Mouse (Mus musculus) frontal cortex, adult 2 months (tissue): ENCODE results near the gene Tnik. TPM values are rescaled to one million over a fixed set of nuclear protein-coding genes. Genes with fewer than 3 reads are reported as not detected.

Source experiments
- DNase-seq, 2 experiments: peaks; one replicate each; pipeline ENCODE4 v3.0.0; 2022; ENCODE audit warnings: low spot score in 1 of 2; ENCODE audit errors: extremely low spot score in 1 of 2
- polyA plus RNA-seq: library from polyadenylated mRNA; depleted of rRNA; stranded (reverse); fragments of >200 nt; gene quantifications from 2 replicates; pipeline ENCODE4 v1.2.3, GENCODE M21; 2012

Tnik gene
- polyA plus RNA-seq, 1 experiment = 129 TPM

GRCm38 (mm10) chr3:28398781-28399180 is 135.8 kb downstream of the Tnik start:
- DNase-seq = no peak

GRCm38 (mm10) chr3:28399593-28400216 is 136.7 kb downstream of the Tnik start:
- peak in 1 of 2 experiments; percentile 45 for DNase-seq

DNA sequence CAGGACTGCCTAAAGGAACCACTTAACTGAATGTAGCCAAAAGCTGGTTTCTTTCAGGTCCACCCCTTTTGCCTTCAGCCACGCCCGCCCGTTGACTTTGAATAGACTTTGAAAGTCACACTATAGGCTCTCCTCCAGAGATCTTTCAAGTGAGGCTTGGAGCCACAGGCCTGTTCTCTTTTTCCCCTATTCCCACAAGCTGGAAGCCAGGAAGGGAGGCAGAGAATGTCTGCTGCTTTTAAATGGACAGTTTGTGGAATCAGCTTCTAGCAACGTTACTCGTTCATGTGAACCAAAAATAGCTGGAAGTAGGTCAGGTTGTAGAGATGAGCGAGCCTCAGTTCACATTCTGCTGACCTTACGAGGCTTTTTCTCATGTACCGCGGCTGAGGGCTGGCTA is 138.3 kb downstream of the Tnik start:
- no peak for DNase-seq

- no peak for DNase-seq
Observed at GRCm38 (mm10) chr3:28402221-28402620, 139.2 kb downstream of the Tnik start.

DNA sequence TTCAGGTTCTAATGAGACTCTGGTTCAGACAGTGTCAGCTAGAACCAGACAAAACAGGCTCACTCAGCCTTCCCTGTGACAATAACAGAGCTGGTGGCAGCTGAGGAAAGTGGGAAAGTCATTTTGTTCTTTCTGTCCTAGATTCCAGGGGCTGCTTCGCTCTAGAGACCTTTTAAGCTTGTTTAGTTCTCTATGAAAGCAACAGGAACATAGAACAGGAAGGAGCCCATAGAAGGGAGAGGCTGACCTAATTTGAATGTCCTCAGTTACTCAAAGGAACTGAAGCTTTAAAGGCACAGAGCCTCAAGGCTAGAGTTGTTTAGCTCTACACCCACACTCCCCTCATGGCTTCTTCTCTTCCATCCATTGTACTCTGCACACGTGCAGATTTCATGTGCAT is 142.4 kb downstream of the Tnik start:
- DNase-seq = peak in 1 of 2 experiments; percentile 41

- peak; percentile 61 to 74 for DNase-seq
Observed at GRCm38 (mm10) chr3:28408859-28409459, 145.9 kb downstream of the Tnik start.

DNA sequence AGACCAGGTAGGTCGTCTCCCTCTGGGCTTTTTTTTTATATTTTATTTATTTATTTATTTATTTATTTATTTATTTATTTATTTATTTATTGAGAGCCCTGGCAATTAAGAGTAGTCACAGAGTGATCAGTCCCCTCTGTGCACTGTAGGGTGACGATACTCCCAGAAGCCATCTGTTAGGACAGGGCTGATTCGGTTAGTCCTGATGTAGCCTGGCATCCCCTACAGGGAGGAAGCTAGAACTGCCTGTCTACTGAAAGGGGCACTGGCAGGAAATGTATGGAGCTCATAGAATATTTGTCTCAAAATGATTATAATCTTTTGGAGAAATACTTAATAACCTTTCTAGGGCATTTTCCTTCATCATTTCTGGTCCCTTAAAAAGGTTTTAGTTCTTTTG is 147.3 kb downstream of the Tnik start:
- no peak for DNase-seq

DNA sequence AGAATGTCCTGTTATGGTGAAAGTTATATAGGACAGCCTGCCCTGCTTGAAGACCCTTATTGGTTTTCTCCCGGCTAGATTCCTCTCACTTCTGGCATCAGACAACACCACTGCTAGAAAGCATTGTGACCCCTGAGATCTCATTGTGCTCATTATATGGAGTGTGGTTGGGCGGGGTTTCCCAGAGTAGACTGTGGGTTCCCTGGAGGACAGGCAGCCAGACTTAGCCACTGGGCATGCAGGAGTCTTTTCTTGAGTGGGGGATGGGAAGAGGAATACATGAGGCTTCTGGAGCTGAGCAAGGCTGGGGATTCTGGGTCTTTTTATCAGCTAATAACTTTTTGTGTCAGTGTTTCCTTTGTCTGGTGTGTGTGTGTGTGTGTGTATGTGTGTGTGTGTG is 153.0 kb downstream of the Tnik start:
- no peak for DNase-seq

- DNase-seq = no peak
Observed at GRCm38 (mm10) chr3:28417091-28417715, 154.2 kb downstream of the Tnik start.

- DNase-seq = no peak
Observed at GRCm38 (mm10) chr3:28420194-28420593, 157.2 kb downstream of the Tnik start.

GRCm38 (mm10) chr3:28420698-28421097 is 157.7 kb downstream of the Tnik start:
- no peak for DNase-seq

DNA sequence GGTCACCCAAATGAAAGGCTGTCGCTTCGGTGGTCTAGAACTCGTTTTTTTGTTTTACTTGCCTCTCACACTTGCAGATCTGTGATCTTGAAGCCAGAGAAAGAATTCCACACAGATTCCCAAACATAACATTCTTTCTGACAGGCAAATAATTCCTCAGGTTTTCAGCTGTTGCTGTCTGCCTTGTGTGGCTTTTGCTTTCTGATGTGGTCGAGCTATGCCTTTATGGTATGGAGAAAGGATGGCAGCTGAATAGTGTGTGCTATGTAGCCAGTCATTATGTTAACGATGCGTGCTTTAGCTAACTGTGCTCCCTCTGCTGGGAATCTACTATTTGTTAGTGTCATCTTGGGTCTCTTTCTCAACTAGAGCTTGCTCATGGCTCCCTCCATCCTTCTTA is 158.8 kb downstream of the Tnik start:
- no peak for DNase-seq

DNA sequence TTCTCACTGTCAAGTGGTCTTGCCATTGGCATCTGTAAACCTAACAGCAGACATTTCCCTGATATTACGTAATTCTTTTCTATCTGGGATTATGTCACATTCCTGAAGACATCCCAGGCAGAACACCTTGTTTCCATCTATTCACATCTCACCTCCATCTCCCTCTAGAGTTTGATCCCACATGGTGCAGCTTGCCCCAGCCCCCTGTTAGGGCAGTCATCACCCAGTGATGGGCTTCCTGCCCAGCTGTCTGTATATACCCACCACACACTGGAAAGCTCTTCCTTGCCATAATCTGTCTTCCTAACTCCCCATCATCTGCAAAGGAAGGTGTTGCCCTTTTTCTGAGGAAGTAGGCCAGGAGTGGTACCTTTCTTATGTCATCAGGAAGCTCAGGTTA is 159.2 kb downstream of the Tnik start:
- no peak for DNase-seq

GRCm38 (mm10) chr3:28425911-28426310 is 162.9 kb downstream of the Tnik start:
- DNase-seq = no peak

DNA sequence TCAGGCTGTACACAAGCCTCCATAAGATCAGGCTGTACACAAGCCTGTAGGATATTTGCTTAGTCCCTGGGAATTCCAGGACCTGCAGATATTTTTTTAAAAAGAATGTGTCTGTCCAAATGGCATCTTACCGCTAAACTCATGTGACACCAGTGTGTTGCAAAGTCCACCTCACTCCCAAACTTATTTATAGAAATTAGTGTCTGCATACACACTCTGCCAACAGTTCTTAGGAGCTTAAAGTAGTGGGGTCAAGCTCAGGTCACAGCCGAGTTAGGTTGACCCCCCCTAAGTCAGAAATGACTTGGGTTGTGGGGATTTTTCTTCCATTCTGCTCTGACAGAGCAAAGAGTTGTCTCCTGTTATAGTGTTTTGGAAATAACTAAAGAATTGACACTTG is 168.4 kb downstream of the Tnik start:
- no peak for DNase-seq

DNA sequence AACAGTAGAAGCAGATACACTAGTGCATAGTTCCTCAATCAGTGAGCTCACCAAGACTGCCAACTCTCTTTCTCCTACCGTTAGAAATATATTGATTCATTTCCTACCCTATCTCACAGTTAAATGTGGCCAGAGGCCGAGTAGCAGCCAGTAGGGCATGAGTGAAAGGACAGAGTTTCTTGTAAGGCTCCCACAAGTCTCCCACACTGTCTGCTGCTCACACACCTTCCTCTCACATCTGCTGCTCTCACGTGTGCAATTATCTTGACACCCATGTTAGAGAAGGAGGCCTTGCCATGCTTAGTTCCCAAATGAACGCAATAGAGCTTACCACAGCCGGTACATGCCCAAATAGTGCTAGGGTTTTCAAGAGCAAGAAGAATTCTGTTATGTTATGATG is 169.3 kb downstream of the Tnik start:
- DNase-seq = no peak

GRCm38 (mm10) chr3:28435478-28435877 is 172.5 kb downstream of the Tnik start:
- DNase-seq = no peak

GRCm38 (mm10) chr3:28437429-28437828 is 174.4 kb downstream of the Tnik start:
- DNase-seq = no peak

DNA sequence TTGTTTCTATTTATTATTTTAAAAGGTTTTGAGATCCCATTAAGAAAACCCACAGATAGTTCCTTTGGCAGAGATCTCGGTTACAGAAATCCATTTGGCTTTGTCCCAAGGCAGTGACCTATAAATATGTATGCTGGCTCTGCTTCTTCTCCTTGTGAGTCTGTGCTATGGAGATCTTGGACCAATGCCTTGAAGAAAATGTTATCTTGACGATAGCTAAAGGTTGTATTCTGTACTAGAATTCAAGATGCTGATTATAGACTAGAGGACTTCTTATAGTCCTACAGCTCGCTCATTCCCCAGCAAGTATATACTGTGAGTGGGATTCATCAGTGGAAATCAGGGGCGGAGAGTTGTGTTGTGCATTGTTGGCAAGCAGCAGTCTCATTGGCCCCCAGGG is 178.5 kb downstream of the Tnik start:
- peak; percentile 17 to 69 for DNase-seq

GRCm38 (mm10) chr3:28442116-28442515 is 179.1 kb downstream of the Tnik start:
- DNase-seq = no peak

DNA sequence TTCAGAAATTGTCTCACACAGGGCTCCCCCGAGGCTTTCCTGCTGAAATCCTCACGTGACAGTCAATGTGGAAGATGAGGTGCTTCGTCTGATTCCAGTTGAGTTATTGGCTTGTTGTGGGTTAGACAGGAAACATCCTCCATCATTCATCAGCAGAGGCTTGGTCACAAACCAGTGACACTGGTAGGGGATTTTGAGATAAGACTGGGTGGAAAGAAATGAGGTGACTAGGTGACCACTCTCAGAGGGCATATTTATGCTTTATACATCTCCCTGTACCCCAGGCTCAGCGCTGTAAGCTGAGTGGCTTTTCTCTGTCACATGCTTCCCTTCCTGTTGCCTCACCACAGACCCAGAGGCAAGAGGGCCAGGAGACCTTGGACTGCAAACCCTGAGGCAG is 184.9 kb downstream of the Tnik start:
- DNase-seq = no peak

- DNase-seq = no peak
Observed at GRCm38 (mm10) chr3:28453458-28453857, 190.4 kb downstream of the Tnik start.
